Mouse (Mus musculus) thymus, adult 2 months (tissue): Measurements from ENCODE around the gene Osbpl9.

Source experiments
- CTCF ChIP-seq: fragments of 200-500 bp; IDR thresholded peaks from 2 replicates; pipeline ENCODE4 v1.5.1; 2012; ENCODE audit warnings: mild to moderate bottlenecking, control low read depth, low read length, moderate library complexity, borderline replicate concordance; ENCODE audit not compliant: control insufficient read depth, poor library complexity, insufficient read depth; ENCODE audit errors: extremely low read depth
- POLR2A ChIP-seq: fragments of 200-500 bp; IDR thresholded peaks from 2 replicates; pipeline ENCODE4 v1.6.1; 2012; ENCODE audit warnings: mild to moderate bottlenecking, low read length, control low read depth, moderate library complexity; ENCODE audit not compliant: control insufficient read depth, poor library complexity, insufficient read depth; ENCODE audit errors: extremely low read depth

GRCm38 (mm10) chr4:109110978-109111377 is 91.1 kb downstream of the Osbpl9 start:
- TF ChIP-seq CTCF (no peak), POLR2A (no peak)
